Mouse (Mus musculus) embryonic facial prominence, embryonic 11.5 days (tissue): ENCODE data around the gene Dhx30. TPM values are rescaled to one million over a fixed set of nuclear protein-coding genes. Genes with fewer than 3 reads are reported as not detected.

ENCODE experiments used
- ATAC-seq: fragments of 200-750 bp; cut with Nextera tagmentation; replicated peaks from 2 replicates; pipeline ENCODE4 v1.8.0; 2017; ENCODE audit warnings: low read depth; ENCODE audit not compliant: insufficient number of reproducible peaks, low FRiP score, low TSS enrichment
- DNase-seq: peaks from one replicate; pipeline ENCODE4 v3.0.0-alpha.2; 2015; ENCODE audit warnings: low spot score
- H3K27ac ChIP-seq: fragments of 300-500 bp; sonication (generic); replicated peaks from 2 replicates; pipeline ENCODE4 v1.5.1; 2014; ENCODE audit warnings: mild to moderate bottlenecking, low read depth, low read length, control low read depth
- H3K27me3 ChIP-seq: fragments of 300-500 bp; sonication (generic); 2 replicates; pipeline ENCODE4 v1.6.1; 2014; ENCODE audit warnings: mild to moderate bottlenecking, low read length, moderate library complexity, mixed read lengths; ENCODE audit not compliant: control insufficient read depth, insufficient read depth
- H3K36me3 ChIP-seq: fragments of 300-500 bp; sonication (generic); replicated peaks from 2 replicates; pipeline ENCODE4 v1.6.1; 2014; ENCODE audit warnings: low read depth, mild to moderate bottlenecking, low read length, moderate library complexity, mixed read lengths; ENCODE audit not compliant: control insufficient read depth, insufficient read depth
- H3K4me1 ChIP-seq: fragments of 300-500 bp; sonication (generic); 2 replicates; pipeline ENCODE4 v1.6.1; 2014; ENCODE audit warnings: low read length, mixed read lengths; ENCODE audit not compliant: control insufficient read depth, insufficient read depth
- H3K4me2 ChIP-seq: fragments of 300-500 bp; sonication (generic); 2 replicates; pipeline ENCODE4 v1.6.1; 2014; ENCODE audit warnings: low read depth, mild to moderate bottlenecking, control low read depth, low read length, moderate library complexity
- H3K4me3 ChIP-seq: fragments of 300-500 bp; sonication (generic); 2 replicates; pipeline ENCODE4 v1.5.1; 2014; ENCODE audit warnings: low read depth, low read length, control low read depth
- H3K9ac ChIP-seq: fragments of 300-500 bp; sonication (generic); replicated peaks from 2 replicates; pipeline ENCODE4 v1.6.1; 2014; ENCODE audit warnings: mild to moderate bottlenecking, control low read depth, low read length
- H3K9me3 ChIP-seq: fragments of 300-500 bp; sonication (generic); replicated peaks from 2 replicates; pipeline ENCODE4 v1.6.1; 2016; ENCODE audit warnings: mild to moderate bottlenecking, low read length, inconsistent platforms, mixed read lengths; ENCODE audit not compliant: control insufficient read depth
- WGBS: fragments of 180-500 bp; shearing (Covaris S2); extraction: QIAGEN DNeasy Blood & Tissue Kit; methylation state at CpG from one replicate; pipeline ENCODE4 v1.1.7; 2014; 5-methylcytosine and 5-hydroxymethylcytosine counted together
- polyA plus RNA-seq: library from polyadenylated mRNA; unstranded; fragments of >200 nt; fragmentation: Nextera tagmentation; extraction: Ambion mirVana; gene quantifications from 2 replicates; pipeline ENCODE4 v1.2.1, GENCODE M21; 2014

Dhx30 gene
- polyA plus RNA-seq, 1 experiment from 2014 or later = 171 TPM

- peak overlapping the region; percentile 67 for H3K4me3 ChIP-seq
- H3K27ac ChIP-seq = no peak overlapping the region
- DNase-seq (no peak), ATAC-seq (no peak)
- 64% methylated on average over 1 of the region's 1 CpGs for WGBS
- no peaks in the 10 kb centered on the region for H3K9me3 ChIP-seq
- H3K9ac ChIP-seq = peak overlapping the region; percentile 91
- H3K4me1 ChIP-seq = peaks cover 3% of the 10 kb centered on the region; the same call in 1 of the 2 replicates
- H3K4me2 ChIP-seq = peak overlapping the region; percentile 73
- no peaks in the 10 kb centered on the region for H3K27me3 ChIP-seq
- no peaks in the 10 kb centered on the region for H3K36me3 ChIP-seq
These were observed 619 bp upstream of the Dhx30 start for GRCm38 (mm10) chr9:110118249-110118648.

DNA sequence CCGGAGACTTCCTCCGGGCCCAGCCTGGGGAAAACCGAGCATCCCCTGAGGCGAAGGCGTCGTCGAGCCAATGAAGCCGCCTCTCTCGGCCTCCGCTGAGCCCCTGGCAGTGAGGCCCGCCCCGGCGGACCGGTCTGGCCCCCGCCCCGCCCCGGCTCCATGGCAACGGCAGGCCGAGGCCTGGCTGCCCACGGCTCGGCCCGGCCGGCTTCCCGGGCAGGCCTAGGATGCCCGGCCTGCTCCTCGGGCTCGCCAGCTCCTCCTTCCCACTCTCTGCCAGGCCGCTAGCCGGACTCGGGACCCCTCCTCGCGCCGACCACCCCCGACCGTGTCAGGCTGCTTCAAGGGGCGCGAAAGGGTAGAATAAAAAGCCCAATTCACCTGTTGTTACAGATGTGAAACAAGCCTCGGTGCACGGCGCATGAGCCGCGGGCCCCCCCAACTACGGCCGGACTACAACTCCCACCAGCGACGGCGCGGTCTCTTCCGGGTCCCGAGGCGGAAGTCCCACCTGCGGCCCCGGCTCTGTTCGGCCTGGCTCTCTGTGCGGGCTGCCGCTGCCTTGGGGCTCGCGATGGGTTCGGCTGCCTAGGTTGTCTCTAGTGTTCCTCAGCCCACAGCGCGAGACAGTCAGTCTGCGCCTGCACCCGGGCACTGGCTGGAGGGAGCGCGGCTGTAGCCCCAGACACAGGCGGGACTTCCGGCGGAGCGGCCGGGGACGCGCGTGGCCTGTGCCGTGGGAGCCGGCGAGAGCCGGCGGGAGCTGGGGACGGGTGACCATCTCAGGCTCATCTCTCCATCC lies 452 bp downstream of the Dhx30 start, which contains the start of gene Smarcc1:
Smarcc1 (plus strand) TSS at position 732 of the 802 bp plus-strand sequence.
- Histone ChIP-seq H3K4me2 (peak within 1 kb of the TSS; percentile 73), H3K9ac (peak within 1 kb of the TSS; percentile 91), H3K36me3 (no peaks in the 10 kb centered on the region), H3K4me1 (peaks cover 3% of the 10 kb centered on the region; the same call in 1 of the 2 replicates), H3K27ac (peak within 1 kb of the TSS; percentile 94), H3K27me3 (no peaks in the 10 kb centered on the region), H3K4me3 (peak within 1 kb of the TSS; percentile 67), H3K9me3 (no peaks in the 10 kb centered on the region)
- under 1% methylated on average over 78 of the region's 79 CpGs for WGBS
- ATAC-seq (peak; percentile 94), DNase-seq (peak; percentile 94)

DNA sequence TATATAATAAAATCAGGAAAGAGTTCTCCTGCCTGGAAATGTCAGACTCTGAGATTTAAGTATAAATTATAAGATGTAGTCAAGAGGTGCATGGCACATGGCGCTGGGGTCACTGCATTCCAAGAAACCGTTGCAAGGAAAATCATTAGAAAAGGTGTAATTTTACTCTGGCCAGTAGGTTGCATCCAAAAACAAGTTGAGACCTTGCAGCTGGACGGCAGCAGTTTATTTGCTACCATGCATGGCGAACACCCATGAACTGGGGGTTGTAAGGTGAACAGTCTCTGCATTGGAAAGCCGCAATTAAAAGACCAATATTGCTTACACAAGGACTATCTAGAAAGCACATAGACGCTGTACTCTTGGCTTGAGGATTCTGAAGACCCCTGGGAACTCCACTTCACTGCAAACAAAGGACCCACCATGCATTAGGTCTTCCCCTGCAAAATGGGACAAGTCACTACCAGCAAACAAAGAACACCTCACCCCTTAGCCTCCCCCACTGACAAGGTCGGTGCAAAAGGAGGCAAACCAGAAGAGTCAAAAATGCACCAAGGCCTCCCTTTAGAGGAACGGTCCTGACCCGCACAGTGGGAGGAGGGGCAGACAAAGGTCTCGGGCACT lies 1.2 kb downstream of the Dhx30 start:
- Histone ChIP-seq H3K27me3 (no peaks in the 10 kb centered on the region), H3K4me2 (peak overlapping the region; percentile 73), H3K36me3 (peaks cover 2% of the 10 kb centered on the region; the same call in 1 of the 2 replicates), H3K9ac (peak overlapping the region; percentile 91), H3K27ac (peak overlapping the region; percentile 94), H3K4me3 (peak overlapping the region; percentile 67), H3K9me3 (no peaks in the 10 kb centered on the region), H3K4me1 (peaks cover 3% of the 10 kb centered on the region; the same call in 1 of the 2 replicates)
- WGBS = 7% methylated on average over 10 of the region's 10 CpGs
- peak; percentile 30 for DNase-seq
- ATAC-seq = peak; percentile 31; the same call in 1 of the 2 replicates

- H3K4me3 ChIP-seq = peak overlapping the region; percentile 89
- 3% methylated on average over 41 of the region's 41 CpGs for WGBS
- peak overlapping the region; percentile 83 for H3K9ac ChIP-seq
- DNase-seq (peak; percentile 96), ATAC-seq (peak; percentile 91)
- no peaks in the 10 kb centered on the region for H3K4me1 ChIP-seq
- no peaks in the 10 kb centered on the region for H3K9me3 ChIP-seq
- H3K27ac ChIP-seq = 0 out of 2 replicates have a peak overlapping the region, but pooled peaks have one; percentile 35
- H3K4me2 ChIP-seq = peak overlapping the region; percentile 72
- H3K27me3 ChIP-seq = no peaks in the 10 kb centered on the region
- H3K36me3 ChIP-seq = peaks cover 11% of the 10 kb centered on the region
These were observed 16.7 kb downstream of the Dhx30 start for GRCm38 (mm10) chr9:110100627-110101600.

DNA sequence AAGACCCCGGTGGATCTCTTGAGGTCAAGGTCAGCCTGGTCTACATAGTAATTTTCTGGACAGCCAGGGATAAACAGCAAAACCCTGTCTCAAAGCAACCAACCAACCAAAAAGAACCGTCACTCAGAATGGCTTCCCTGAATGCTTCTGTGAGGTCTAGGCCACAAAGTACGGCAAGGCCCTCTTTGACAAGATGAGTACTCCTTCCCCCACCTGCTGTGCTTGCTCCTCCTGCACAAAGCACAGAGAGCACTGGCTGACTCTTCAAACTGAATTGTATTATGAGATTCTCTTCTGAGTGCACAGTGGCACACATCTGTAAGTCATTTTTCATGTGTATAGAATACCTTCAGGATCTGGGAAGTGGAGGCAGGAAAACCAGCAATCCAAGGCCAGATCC lies 19.8 kb downstream of the Dhx30 start:
- WGBS = 83% methylated on average over 3 of the region's 3 CpGs
- H3K27ac ChIP-seq = no peak overlapping the region
- H3K9ac ChIP-seq = no peak overlapping the region
- ATAC-seq (no peak), DNase-seq (no peak)
- no peak overlapping the region for H3K4me2 ChIP-seq
- H3K9me3 ChIP-seq = no peaks in the 10 kb centered on the region
- H3K4me3 ChIP-seq = no peak overlapping the region
- no peaks in the 10 kb centered on the region for H3K27me3 ChIP-seq
- H3K36me3 ChIP-seq = peaks cover 12% of the 10 kb centered on the region
- no peaks in the 10 kb centered on the region for H3K4me1 ChIP-seq

- Histone ChIP-seq H3K4me3 (no peak overlapping the region), H3K4me1 (no peaks in the 10 kb centered on the region), H3K27me3 (no peaks in the 10 kb centered on the region), H3K36me3 (peaks cover 33% of the 10 kb centered on the region), H3K27ac (no peak overlapping the region), H3K4me2 (no peak overlapping the region), H3K9me3 (no peaks in the 10 kb centered on the region), H3K9ac (no peak overlapping the region)
- WGBS = 94% methylated on average over 4 of the region's 4 CpGs
- no peak for ATAC-seq
- no peak for DNase-seq
These were observed 22.9 kb downstream of the Dhx30 start for GRCm38 (mm10) chr9:110094761-110095160.

DNA sequence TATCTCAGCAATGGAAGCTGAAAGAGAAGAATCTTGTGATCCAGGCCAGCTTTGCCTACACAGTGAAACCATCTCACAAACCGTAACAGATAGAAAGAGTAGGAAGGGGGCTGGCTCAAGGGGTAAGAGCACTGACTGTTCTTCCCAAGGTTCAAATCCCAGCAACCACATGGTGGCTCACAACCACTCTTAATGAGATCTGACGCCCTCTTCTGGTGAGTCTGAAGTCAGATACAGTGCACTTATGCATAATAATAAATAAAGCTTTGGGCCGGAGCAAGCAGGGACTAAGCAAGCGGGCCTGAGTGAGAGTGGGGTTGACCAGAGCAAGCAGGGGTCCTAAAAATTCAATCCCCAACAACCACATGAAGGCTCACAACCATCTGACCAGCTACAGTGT lies 24.3 kb downstream of the Dhx30 start:
- Histone ChIP-seq H3K4me3 (no peak overlapping the region), H3K27me3 (no peaks in the 10 kb centered on the region), H3K9ac (no peak overlapping the region), H3K27ac (no peak overlapping the region), H3K4me1 (no peaks in the 10 kb centered on the region), H3K4me2 (no peak overlapping the region), H3K36me3 (peaks cover 41% of the 10 kb centered on the region), H3K9me3 (no peaks in the 10 kb centered on the region)
- WGBS = 87% methylated on average over 4 of the region's 4 CpGs
- DNase-seq (no peak), ATAC-seq (no peak)
